Mouse (Mus musculus) right cerebral cortex, postnatal 36 days (tissue): ENCODE measurements around the gene Plrg1.

Experiments
- DNase-seq, 2 experiments: peaks; one replicate each; pipeline ENCODE4 v3.0.0; 2022; ENCODE audit warnings: low spot score in 2 of 2, mixed read lengths in 1 of 2

Plrg1 gene

GRCm38 (mm10) chr3:83052102-83052501 is 3.2 kb upstream of the Plrg1 start:
- no peak for DNase-seq

- no peak for DNase-seq
Measured at GRCm38 (mm10) chr3:83053126-83053525, 2.2 kb upstream of the Plrg1 start.

GRCm38 (mm10) chr3:83053758-83054157 is 1.6 kb upstream of the Plrg1 start:
- no peak for DNase-seq

GRCm38 (mm10) chr3:83054759-83055158 is 563 bp upstream of the Plrg1 start:
- no peak for DNase-seq

- no peak for DNase-seq
Measured at GRCm38 (mm10) chr3:83057046-83057445, 1.7 kb downstream of the Plrg1 start.

- no peak for DNase-seq
Measured at GRCm38 (mm10) chr3:83067920-83068319, 12.6 kb downstream of the Plrg1 start.

GRCm38 (mm10) chr3:83068869-83069268 is 13.5 kb downstream of the Plrg1 start:
- DNase-seq, result no peak

- DNase-seq, result no peak
Measured at GRCm38 (mm10) chr3:83070231-83070630, 14.9 kb downstream of the Plrg1 start.

- no peak for DNase-seq
Measured at GRCm38 (mm10) chr3:83076563-83076962, 21.2 kb downstream of the Plrg1 start.

- peak in 1 of 2 experiments; percentile 14 for DNase-seq
Measured at GRCm38 (mm10) chr3:83080567-83081055, 25.3 kb downstream of the Plrg1 start.

- no peak for DNase-seq
Measured at GRCm38 (mm10) chr3:83097586-83097985, 42.3 kb downstream of the Plrg1 start.

- peak in 1 of 2 experiments; percentile 8 for DNase-seq
Measured at GRCm38 (mm10) chr3:83098546-83099034, 43.3 kb downstream of the Plrg1 start.

- DNase-seq, result no peak
Measured at GRCm38 (mm10) chr3:83099139-83099538, 43.8 kb downstream of the Plrg1 start.

GRCm38 (mm10) chr3:83099651-83100050 is 44.3 kb downstream of the Plrg1 start:
- no peak for DNase-seq

- DNase-seq, result no peak
Measured at GRCm38 (mm10) chr3:83102286-83102685, 47.0 kb downstream of the Plrg1 start.

GRCm38 (mm10) chr3:83110163-83110562 is 54.8 kb downstream of the Plrg1 start:
- DNase-seq, result peak in 1 of 2 experiments; percentile 28

GRCm38 (mm10) chr3:83111485-83112261 is 56.4 kb downstream of the Plrg1 start:
- no peak for DNase-seq

GRCm38 (mm10) chr3:83112869-83113268 is 57.5 kb downstream of the Plrg1 start:
- no peak for DNase-seq

- DNase-seq, result no peak
Measured at GRCm38 (mm10) chr3:83114946-83115345, 59.6 kb downstream of the Plrg1 start.

GRCm38 (mm10) chr3:83117592-83117991 is 62.3 kb downstream of the Plrg1 start:
- no peak for DNase-seq
